In the genomic region with DNA sequence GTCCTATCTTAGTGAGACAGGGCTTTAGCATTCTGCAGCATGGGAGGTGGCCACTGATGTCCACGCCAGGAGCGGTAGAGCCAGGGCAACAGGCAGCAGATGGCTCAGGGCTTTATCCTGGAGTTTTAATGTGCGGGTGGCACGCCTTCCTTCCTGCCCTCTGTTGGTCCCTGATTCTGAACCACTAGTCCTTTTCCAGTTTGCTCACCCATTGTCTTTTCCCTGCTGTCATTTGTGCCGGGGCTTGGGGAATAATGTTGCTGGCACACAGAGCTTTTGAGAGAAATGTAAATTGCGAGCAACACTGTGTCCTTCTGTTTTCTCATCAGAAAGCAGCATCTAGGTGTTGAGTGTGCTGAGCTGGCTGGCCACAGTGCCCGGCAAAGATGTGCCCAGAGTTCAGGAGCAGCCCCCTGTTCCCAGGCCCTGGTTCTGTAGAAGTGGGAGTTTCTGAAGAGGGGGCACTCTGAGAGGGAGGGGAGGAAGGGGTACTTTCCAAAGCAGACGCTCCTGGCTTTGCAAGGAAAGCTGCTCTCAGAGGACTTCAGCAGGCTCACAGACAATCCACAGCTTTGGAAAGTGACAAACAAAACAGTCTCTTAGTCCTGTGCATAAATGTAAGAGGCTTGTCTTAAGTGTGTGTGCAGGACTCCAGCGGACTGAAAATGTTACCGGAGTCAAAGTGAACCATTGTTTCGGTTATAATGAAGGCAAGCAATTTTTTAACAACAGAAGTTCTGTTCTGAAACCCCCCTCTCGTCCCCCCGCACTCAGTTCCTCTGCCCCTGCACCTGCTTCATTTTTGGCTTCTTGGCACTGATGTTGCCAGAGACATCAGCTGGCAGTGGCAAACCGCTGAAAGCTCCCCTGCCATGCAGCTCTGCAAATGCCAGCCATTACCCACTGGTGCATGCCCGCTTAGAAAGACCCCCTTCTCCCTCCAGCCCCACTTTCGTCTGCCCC, we compare ENCODE assay signal across 8 mouse cellular contexts.
DNase-seq lines count a peak whose midpoint lies in the region; ATAC-seq and TF ChIP-seq lines count a peak whose summit lies in the region.

No protein-coding gene starts in this region.

- no peak for TF ChIP-seq CTCF in brain, embryonic 14.5 days (IDR thresholded peaks at IDR 0.05; ENCODE audit: borderline replicate concordance, extremely low read depth, insufficient read depth, insufficient read length)

- no peaks in the 10 kb centered on the region for H3K36me3 ChIP-seq in forebrain, embryonic 16.5 days (ENCODE audit: control insufficient read depth, insufficient read depth)
- H3K36me3 ChIP-seq in stomach, embryonic 16.5 days (ENCODE audit: control insufficient read depth, insufficient read depth, low read length), result no peaks in the 10 kb centered on the region

- peak; percentile 90 for ATAC-seq in forebrain, embryonic 16.5 days
- 0 out of 2 replicates have a peak, but pooled peaks have one; percentile 33 for ATAC-seq in stomach, embryonic 16.5 days (ENCODE audit: insufficient read depth, low FRiP score)
- ATAC-seq in megakaryocyte progenitor cell, adult 5-6 weeks (replicated peaks; ENCODE audit: poor library complexity), result no peak

- peak overlapping the region; percentile 37 for H3K4me2 ChIP-seq in forebrain, embryonic 16.5 days (ENCODE audit: low read length)
- no peak overlapping the region for H3K4me2 ChIP-seq in stomach, embryonic 16.5 days (ENCODE audit: low read depth, low read length)

- intact Hi-C loops in left cerebral cortex, postnatal 36 days (cut with DNase I), result no loop called here

- no peak for TF ChIP-seq POLR2A in brain, embryonic 14.5 days (IDR thresholded peaks at IDR 0.05; ENCODE audit: borderline replicate concordance, extremely low read depth, insufficient read depth, insufficient read length, poor library complexity, severe bottlenecking)

- 8% methylated on average over 16 of the region's 16 CpGs for WGBS in forebrain, embryonic 16.5 days
- 78% methylated on average over 16 of the region's 16 CpGs for WGBS in stomach, embryonic 16.5 days

- no peak overlapping the region for H3K4me3 ChIP-seq in forebrain, embryonic 16.5 days (replicated peaks; ENCODE audit: low read length)
- H3K4me3 ChIP-seq in stomach, embryonic 16.5 days (replicated peaks; ENCODE audit: low read length), result no peak overlapping the region

- no peaks in the 10 kb centered on the region for H3K9me3 ChIP-seq in forebrain, embryonic 16.5 days (ENCODE audit: control insufficient read depth, low read length)
- H3K9me3 ChIP-seq in stomach, embryonic 16.5 days (replicated peaks; ENCODE audit: control insufficient read depth, low read length), result no peaks in the 10 kb centered on the region

- no peaks in the 10 kb centered on the region for H3K27me3 ChIP-seq in forebrain, embryonic 16.5 days (replicated peaks; ENCODE audit: control insufficient read depth, insufficient read depth, low read length)
- no peaks in the 10 kb centered on the region for H3K27me3 ChIP-seq in stomach, embryonic 16.5 days (ENCODE audit: control insufficient read depth, insufficient read depth, low read length)

- H3K27ac ChIP-seq in forebrain, embryonic 16.5 days (ENCODE audit: low read length), result peak overlapping the region; percentile 69
- peak overlapping the region; percentile 50 for H3K27ac ChIP-seq in stomach, embryonic 16.5 days (ENCODE audit: low read length)

- peak; percentile 15 for DNase-seq in embryo, embryonic 11 days
- no peak for DNase-seq in embryo, embryonic 9.5 days (ENCODE audit: extremely low spot score)
- peak; percentile 93 for DNase-seq in brain, embryonic 14.5 days (ENCODE audit: low read depth)
- DNase-seq in left cerebral cortex, postnatal 36 days (ENCODE audit: low spot score in 2 of 2), result peak; percentile 5 to 7
- no peak for DNase-seq in adrenal gland, postnatal 14 days

- peaks cover 23% of the 10 kb centered on the region for H3K4me1 ChIP-seq in forebrain, embryonic 16.5 days (replicated peaks; ENCODE audit: control insufficient read depth, insufficient read depth, low read length)
- H3K4me1 ChIP-seq in stomach, embryonic 16.5 days (ENCODE audit: control insufficient read depth, insufficient read depth, low read length), result no peaks in the 10 kb centered on the region

- peak overlapping the region; percentile 18 for H3K9ac ChIP-seq in forebrain, embryonic 16.5 days (replicated peaks; ENCODE audit: low read depth, low read length)
- H3K9ac ChIP-seq in stomach, embryonic 16.5 days (ENCODE audit: low read length), result no peak overlapping the region

Comparison
In these comparisons a context has a peak if more than half of its experiments do, and no peak if none do; other contexts are left out.
1. DNase-seq: peak in embryo, embryonic 11 days (single experiment), brain, embryonic 14.5 days (single experiment) and left cerebral cortex, postnatal 36 days (2 of 2); none in embryo, embryonic 9.5 days (single experiment) and adrenal gland, postnatal 14 days (single experiment).